Mouse (Mus musculus): Measurements from ENCODE around the gene Zfp346.
"Not testable (repeated sequence)": the region's sequence is repeated elsewhere in the genome, so short reads cannot be mapped to it uniquely, and the experiment has no call there.

The Zfp346 gene

GRCm38 (mm10) chr13:55105045-55105952, at the start of gene Zfp346:
Gene Zfp346 (plus strand): TSS chr13:55105311.
- DNase-seq: peak; percentile 97

GRCm38 (mm10) chr13:55058042-55058441, 47.1 kb upstream of the Zfp346 start:
- DNase-seq: peak; percentile 32

- no peak for DNase-seq
Observed at GRCm38 (mm10) chr13:55063276-55063675, 41.8 kb upstream of the Zfp346 start.

- no peak for DNase-seq
Observed at GRCm38 (mm10) chr13:55069719-55070118, 35.4 kb upstream of the Zfp346 start.

- DNase-seq: no peak
Observed at GRCm38 (mm10) chr13:55071322-55071721, 33.8 kb upstream of the Zfp346 start.

- DNase-seq: no peak
Observed at GRCm38 (mm10) chr13:55075597-55075996, 29.5 kb upstream of the Zfp346 start.

- DNase-seq: no peak
Observed at GRCm38 (mm10) chr13:55092588-55092987, 12.5 kb upstream of the Zfp346 start.

- not testable (repeated sequence) for DNase-seq
Observed at GRCm38 (mm10) chr13:55097841-55098240, 7.3 kb upstream of the Zfp346 start.

- peak; percentile 37 for DNase-seq
Observed at GRCm38 (mm10) chr13:55099066-55099725, 5.9 kb upstream of the Zfp346 start.

- peak; percentile 88 for DNase-seq
Observed at GRCm38 (mm10) chr13:55099726-55100478, 5.2 kb upstream of the Zfp346 start, which contains the start of gene Uimc1. Gene Uimc1 (minus strand): TSS chr13:55100300.

GRCm38 (mm10) chr13:55101627-55102026, 3.5 kb upstream of the Zfp346 start:
- DNase-seq: no peak

GRCm38 (mm10) chr13:55102366-55102765, 2.7 kb upstream of the Zfp346 start:
- no peak for DNase-seq

- DNase-seq: no peak
Observed at GRCm38 (mm10) chr13:55103351-55103750, 1.8 kb upstream of the Zfp346 start.

GRCm38 (mm10) chr13:55105953-55106691, 1.0 kb downstream of the Zfp346 start:
- no peak for DNase-seq

- no peak for DNase-seq
Observed at GRCm38 (mm10) chr13:55107116-55107515, 2.0 kb downstream of the Zfp346 start.

GRCm38 (mm10) chr13:55107694-55108093, 2.6 kb downstream of the Zfp346 start:
- DNase-seq: no peak

GRCm38 (mm10) chr13:55114375-55114774, 9.3 kb downstream of the Zfp346 start:
- DNase-seq: no peak

GRCm38 (mm10) chr13:55124903-55125302, 19.8 kb downstream of the Zfp346 start:
- no peak for DNase-seq

- DNase-seq: no peak
Observed at GRCm38 (mm10) chr13:55133448-55133847, 28.3 kb downstream of the Zfp346 start, which contains the start of gene Gm17617. Gene Gm17617 (minus strand): TSS chr13:55133548.

- peak; percentile 8 for DNase-seq
Observed at GRCm38 (mm10) chr13:55135382-55135781, 30.3 kb downstream of the Zfp346 start.

- DNase-seq: no peak
Observed at GRCm38 (mm10) chr13:55140271-55140670, 35.2 kb downstream of the Zfp346 start.

Measured in thymus, postnatal 25 days (tissue).